Mouse (Mus musculus): ENCODE results near the gene Pcare. TPM values are rescaled to one million over a fixed set of nuclear protein-coding genes. Genes with fewer than 3 reads are reported as not detected.
A peak's percentile ranks its signal among the peaks of the same experiment; 100 is the strongest.

Gene Pcare
- total RNA-seq, 2 experiments from 2014 or later: 0.44 to 0.45 TPM

DNA sequence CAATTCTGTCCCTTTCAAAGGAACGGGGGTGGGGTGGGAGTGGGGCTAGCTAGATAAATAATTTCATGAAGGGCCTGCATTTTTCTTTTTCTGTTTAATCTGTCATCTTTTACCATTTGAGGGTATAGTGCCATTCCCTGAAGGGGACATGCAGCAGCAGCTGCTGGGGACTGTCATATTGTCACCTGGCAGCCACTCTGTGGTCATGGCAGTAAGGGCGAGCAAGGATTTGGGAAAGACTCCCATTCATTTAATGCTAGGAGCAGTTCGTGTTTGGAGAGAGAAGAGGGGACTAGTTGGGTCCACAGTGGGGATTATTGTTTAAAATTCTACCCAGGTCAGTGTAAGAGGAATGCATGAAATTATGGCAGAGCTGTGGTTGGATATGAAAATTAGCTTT, 16.3 kb downstream of the Pcare start:
- no peak for DNase-seq (ENCODE audit: low spot score in 2 of 2)

DNA sequence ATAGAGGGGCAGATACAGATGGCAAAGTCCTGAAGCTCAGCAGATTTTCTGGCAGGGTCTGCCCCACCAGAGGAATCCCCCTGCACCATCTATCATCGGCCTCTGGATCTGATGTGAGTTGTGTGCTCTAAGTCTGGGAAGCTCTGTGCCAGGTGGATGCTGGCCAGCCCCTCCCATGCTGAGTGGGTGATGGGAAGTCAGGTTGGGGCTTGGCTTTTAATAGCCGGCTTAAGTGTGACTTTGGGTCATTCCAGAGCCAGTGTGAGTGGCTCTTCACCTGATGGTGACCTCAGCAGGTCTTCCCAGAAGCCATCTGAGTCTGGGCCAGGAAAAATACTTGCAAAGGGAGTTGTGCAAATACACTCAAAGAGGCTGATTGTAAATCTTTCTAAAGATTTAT, 22.0 kb downstream of the Pcare start:
- no peak for DNase-seq (ENCODE audit: low spot score in 2 of 2)

DNA sequence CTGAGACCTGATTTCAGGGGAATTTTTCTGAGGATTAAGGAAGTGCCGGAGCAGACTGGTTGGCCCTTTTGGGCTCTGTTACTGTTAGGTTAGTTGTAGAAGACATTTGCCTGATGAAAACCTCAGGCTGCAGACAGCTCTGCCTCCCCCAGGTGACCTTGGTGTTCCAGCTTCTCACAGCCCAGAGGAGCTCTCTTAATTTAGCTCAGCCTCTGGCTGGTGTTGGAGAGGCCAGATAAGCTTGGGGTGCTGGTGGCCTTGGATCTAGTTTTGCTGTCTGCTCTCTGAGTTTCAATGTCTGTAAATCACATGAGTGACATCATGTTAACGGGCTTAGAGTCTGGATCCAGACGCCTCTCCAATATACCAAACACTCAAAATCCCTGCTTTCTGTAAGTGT, 31.7 kb downstream of the Pcare start:
- no peak for DNase-seq (ENCODE audit: low spot score in 2 of 2)

DNA sequence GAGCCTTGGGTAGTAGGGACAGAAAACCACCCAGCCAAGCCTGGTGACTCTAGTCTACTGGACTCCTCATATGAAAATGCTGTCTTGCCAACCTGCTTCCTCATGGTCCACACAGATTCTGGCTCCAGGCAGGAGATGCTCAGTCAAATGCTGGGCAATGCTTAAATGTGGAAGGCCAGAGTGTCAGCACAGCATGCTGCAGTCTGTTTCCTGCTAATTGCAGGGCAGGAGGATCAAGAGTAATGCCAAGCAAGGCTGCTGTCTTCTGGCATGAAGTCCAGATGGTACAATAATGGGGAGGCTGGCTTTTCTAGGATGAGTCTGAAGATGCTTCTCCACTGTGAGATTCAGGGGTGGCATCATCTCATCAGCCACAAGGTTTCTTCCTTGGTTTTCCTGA, 32.3 kb downstream of the Pcare start:
- no peak for DNase-seq (ENCODE audit: low spot score in 2 of 2)

DNA sequence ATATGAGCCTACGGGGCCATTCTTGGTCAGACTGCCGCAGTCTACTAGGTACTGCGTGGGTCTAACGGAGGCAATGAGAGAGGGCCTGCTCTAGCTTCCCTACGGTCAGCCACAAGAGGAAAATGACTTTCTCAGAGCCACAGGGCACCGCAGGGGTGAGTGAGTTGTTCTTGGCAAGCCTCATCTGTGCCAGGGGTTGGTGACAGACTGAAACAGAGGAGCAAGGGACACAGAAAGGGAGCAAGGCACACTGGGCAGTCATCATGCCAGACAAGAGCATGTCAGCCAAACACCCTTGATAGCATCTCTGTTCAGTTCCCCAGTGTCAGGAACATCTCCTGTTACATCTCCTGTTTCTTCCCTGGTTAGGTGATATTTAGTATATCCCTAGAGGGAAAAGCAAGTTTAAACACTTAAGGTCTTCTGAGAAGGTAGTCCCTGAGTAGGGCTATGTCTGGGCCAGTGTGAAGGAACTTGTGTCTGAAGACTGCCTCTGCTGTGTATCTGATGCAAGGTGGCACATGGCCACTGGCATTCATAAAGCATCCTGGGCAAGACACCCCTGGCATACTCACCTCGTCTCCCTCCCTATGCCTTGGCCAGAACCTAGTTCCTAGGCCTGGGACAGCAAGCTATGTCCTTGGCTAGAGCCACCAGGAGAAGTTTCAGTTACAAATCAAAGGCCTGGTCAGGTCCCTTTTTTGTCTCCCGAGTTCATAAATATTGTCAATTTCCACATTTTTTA, 34.6 kb downstream of the Pcare start:
- no peak for DNase-seq (ENCODE audit: low spot score in 2 of 2)

DNA sequence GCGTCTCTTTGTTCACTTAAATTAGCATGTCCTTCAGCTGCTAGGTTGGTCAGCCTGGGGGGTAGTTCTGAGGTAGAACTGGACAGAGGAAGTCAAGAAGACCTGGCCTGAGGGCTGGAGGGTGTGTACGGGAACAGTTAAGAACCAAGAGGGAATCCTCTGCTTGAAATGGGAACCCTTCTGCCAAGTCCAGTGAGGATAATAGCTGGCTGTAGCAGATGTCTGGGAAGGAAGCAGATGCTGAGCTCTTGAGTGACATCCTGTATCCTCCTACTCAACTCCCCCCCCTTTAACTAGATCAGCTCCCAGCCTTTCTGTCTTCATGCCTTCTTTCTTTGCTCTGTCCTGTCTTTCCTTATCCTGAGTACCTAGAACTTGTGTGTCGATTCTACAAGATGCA, 37.7 kb downstream of the Pcare start:
- peak; percentile 38 to 49 for DNase-seq (ENCODE audit: low spot score in 2 of 2)

DNA sequence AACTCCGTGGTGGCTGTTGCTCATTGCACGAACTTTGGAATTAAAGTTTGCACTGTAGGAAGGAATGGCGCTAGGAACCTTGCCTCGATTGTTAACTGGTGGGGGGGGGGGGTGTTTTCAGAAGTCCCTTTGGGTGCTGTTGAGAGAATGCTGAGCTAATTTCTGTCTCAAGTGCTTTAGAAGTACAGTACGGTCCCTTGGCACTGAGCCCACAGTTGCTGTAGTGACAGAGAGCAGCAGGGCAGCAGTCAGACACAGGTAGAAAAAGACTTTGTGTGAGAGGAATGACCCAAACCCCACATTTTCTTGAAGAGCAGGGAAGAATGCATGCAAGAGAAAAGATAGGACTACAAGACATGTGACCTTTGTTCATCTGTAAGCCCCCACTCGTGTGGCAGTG, 40.4 kb downstream of the Pcare start:
- DNase-seq (ENCODE audit: low spot score in 2 of 2): no peak

DNA sequence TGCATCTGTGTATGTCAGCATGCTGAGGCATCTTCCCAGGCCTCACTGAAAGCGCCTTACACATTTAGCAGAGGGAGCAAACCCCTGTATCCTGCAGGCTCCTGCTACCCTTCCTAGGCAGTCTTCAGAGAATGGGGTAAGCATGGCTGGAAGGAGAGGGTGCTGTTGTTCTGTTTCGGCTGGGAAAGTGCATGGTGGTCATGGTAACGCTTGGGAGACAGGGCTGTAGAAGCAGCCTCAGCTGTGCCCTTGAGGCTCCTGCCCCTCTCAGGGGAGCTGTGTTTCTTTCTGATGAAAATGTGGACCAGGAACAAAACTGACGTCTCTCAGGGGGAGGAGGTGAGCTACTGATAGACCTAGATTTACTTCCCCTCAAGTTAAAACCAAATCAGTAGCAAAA, 45.0 kb downstream of the Pcare start:
- DNase-seq (ENCODE audit: low spot score in 2 of 2): no peak

DNA sequence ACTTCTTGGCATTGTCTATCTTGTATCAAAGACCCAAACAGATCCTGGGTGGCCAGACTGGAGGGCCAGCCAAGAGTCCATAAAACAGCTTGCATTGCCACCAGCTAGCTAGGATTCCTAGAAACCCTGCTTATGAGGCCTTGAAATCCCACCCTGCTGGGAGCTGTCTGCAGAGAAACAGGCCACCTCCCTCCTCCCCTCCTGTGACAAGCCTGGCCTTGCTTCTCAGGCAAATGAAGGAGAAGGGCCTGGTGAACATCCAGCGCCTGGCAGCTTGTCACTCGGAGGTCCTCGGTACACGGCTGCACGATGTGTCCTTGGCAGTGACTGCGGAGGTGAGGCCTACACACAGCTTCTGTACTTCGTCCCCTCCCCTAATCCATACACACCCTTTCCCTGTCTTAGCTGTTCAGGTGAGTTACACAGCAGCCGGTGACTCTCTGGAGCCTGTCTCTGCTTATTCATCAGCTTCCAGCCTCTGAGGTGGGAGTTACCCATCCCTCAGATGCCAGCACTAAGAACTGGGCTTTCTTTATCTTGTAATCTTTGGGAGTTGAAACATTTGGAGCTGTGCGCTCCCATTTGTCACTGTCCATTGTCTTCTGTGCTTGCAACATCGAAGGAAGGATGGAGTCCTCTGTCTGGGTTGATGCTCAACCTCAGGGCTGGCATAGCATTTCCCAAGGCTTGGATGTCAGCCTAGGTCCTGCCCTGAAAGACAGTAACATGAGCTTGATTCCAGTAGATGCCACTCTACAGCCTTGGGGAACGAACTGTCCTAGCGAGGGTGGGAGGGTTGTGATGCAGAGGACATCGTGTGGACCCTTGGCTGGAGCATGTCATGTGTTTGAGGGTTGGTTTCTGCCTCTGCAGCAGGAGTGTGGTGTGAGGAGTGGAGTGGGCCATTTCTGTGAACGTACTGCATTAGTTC, 46.9 kb downstream of the Pcare start:
- DNase-seq (ENCODE audit: low spot score in 2 of 2): no peak

DNA sequence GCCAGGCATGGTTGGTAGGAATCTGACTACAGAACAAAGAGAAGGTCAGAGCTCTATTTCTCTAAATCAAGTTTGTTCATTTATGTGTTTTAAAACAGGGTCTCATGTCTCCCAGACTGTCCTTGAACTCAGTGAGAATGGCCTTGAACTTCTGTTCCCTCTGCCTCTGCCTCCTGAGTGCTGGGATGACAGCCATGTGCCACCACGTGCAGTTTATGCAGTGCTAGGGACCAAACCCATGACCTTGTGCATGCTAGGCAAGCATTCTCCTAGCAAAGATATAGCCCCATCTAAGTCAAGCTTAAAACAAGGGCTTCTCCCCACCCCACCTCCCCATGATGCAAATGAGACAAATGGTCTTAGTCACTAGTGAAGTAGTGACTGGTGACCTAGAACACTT, 47.6 kb downstream of the Pcare start:
- DNase-seq (ENCODE audit: low spot score in 2 of 2): no peak

DNA sequence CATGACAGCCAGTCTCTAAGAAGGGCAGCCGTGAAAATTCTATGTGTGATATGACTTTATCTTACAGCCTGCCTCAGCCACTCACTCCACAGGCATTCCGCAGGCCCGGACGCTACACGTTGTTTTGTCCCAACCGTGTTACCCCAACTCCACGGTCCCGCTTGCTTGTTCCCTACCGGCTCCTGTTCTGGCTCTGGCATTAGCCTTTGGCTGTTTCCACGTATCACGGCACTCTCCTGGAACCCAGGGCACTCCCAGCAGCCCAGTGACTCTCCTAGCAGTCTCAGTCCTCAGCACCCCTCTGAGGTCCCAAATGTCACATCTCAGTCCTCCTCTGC, 54.1 kb downstream of the Pcare start:
- no peak for DNase-seq (ENCODE audit: low spot score in 2 of 2)

DNA sequence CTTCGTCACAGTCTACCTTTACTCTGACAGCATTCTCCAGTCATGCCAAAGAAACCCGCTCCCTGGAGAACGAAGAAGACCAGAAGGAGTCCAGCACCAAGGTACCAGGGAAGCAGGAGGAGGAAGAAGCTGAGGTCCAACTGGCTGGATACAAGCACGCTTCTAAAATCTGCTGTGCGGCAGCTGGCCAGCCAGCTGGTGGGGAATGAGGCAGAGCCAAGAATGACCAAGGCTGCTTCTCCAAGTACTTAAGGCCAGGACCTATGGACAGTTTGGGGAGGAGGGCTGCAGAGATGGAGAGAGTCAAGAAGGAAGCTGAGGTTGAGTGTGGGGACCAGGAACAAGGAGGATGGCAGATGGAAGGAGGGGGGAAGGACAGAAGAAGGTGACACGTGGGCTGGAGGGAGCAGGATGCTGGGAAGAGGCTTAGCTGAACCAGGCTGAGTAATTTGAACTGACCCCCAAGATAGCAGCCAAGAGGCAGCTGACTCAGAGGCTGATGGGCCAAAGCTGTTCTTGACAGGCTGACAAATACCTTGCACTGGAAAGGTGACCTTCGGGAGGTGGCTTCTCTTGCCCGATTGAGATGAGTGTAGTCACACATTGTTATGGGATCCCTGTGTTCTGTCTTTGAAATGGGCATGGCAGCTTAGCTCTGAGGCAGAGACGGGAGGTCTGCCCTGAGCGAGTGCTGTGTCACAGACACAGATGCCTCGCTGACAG, 54.6 kb downstream of the Pcare start:
- DNase-seq (ENCODE audit: low spot score in 2 of 2): peak in 1 of 2 experiments; percentile 41

DNA sequence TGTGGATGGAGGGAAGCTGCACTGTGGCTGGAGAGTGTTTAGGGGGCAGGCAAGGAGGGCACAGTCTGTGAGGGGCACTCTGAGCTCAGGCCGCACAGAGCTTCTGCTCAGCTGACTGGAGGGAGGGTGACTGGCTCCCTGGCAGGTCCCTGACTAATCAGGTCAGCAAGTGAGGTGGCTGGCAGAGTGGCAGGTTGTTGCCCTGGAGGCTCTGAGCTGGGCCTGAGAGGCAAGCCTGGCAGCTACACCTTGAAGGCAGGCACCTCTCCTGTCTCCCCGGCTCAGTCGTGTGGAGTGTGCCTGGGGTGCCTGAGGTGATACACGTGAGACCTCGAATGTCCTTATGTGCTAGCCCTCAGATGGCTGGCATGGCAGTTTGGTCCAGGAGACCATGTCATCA, 56.3 kb downstream of the Pcare start:
- DNase-seq (ENCODE audit: low spot score in 2 of 2): no peak

DNA sequence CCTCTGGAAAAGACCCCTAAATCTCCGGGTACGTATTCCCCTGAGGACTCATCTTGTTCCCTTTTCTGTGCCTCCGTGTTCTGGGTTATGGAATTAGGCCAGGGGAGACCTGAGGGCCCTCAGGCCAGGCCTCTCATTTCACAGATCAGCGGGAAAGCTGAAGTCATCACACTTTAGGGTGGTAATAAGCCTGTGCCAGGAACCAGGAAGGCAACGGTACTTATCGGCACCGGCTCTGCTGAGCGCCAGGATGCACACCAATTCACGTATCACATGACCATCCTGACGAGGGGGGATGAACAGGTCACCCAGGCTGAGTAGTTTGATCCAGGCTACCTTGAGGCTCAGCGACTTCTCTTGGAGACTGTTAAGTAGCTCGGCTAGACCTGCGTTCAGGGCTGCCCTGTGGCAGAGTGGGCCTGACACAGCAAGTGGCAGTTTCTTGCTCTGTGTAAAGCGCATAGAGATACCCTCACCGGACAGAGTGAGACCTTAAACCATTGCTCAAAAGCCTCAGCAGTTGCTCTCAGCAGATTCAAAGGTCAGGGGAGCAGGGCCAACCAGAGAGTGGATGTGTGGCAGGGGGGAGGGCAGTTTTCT, 56.9 kb downstream of the Pcare start:
- DNase-seq (ENCODE audit: low spot score in 2 of 2): no peak

DNA sequence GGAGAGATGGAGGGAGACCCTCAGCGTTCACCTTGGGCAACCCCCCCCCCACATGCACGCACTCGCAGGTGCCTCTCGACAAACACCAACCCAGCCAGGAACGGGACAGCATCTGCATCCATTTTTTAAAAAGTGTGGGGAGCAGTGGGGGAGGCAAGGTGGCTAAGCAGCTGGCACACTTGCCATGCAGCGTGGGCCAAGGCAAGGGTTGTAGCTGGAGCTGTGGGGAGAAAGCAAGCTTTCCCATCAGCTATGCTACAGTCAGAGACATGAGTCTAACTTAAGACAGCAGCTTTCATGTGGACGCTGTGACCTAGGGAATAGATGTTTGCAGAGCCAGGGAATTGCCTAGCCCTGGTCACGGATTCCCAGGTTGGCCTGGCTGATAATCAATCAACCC, 57.5 kb downstream of the Pcare start:
- peak; percentile 36 to 55 for DNase-seq (ENCODE audit: low spot score in 2 of 2)

DNA sequence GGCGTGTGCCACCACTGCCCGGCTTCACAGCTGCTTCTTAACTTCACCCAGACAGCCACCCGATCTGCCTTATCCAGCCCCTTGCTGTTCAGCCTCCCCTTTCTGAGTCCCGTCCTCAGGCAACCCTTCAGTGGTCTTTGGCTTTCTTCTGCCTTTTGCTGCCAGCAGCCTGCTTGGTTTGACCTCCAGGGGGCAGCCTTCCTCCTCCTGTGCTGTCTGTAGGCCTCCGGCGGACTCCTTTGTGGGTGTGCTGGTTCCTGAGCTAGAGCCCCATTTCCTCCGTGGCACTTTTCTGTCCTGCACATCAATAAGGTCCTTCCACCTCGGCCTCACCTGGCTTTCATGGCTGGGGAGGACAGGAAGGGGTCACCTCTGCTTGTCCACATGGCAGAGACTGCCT, 58.9 kb downstream of the Pcare start:
- DNase-seq (ENCODE audit: low spot score in 2 of 2): no peak

Other genes with a start within 250 kb of the Pcare start
- gene Ndc80, start 226.0 kb downstream of the Pcare start, total RNA-seq (2021): under 1 TPM in 1 of 2 experiments, not detected in 1; 0.21 TPM
- 1 to 10 TPM; 2.2 to 2.6 TPM for gene Spdya, start 200.8 kb downstream of the Pcare start, total RNA-seq (2021)
- gene Wdr43, start 137.0 kb downstream of the Pcare start, total RNA-seq (2021): 10 to 100 TPM; 23.2 to 24.5 TPM
- gene Togaram2, start 79.6 kb downstream of the Pcare start, total RNA-seq (2021): 1 to 10 TPM; 2.7 to 3.2 TPM
- gene Clip4, start 15.6 kb upstream of the Pcare start, total RNA-seq (2021): 10 to 100 TPM; 72.8 to 82.4 TPM